Mouse (Mus musculus) layer of hippocampus, adult 2 months (tissue): ENCODE measurements around the gene Ppm1h. TPM values are rescaled to one million over a fixed set of nuclear protein-coding genes. Genes with fewer than 3 reads are reported as not detected.

ENCODE experiments used
- DNase-seq, 2 experiments: peaks; one replicate each; pipeline ENCODE4 v3.0.0; 2022; ENCODE audit warnings: low spot score in 2 of 2
- H3K27ac ChIP-seq: fragments of 200-600 bp; 2 replicates; pipeline ENCODE4 v1.8.1; 2022
- H3K4me3 ChIP-seq: fragments of 200-600 bp; 2 replicates; pipeline ENCODE4 v1.8.1; 2022; ENCODE audit warnings: mild to moderate bottlenecking
- CTCF ChIP-seq: fragments of 200-600 bp; conservative IDR thresholded peaks from 2 replicates; pipeline ENCODE4 v1.8.1; 2022; ENCODE audit warnings: antibody characterized with exemption, mild to moderate bottlenecking, moderate library complexity
- total RNA-seq, 2 experiments: library from RNA; stranded (reverse); gene quantifications; 2 replicates each; pipeline ENCODE4 v1.2.3; 2021

Gene Ppm1h
- total RNA-seq, 2 experiments from 2014 or later: 74.8 to 75.3 TPM

- no peak overlapping the region for H3K4me3 ChIP-seq
- H3K27ac ChIP-seq: no peak overlapping the region
- DNase-seq: no peak
- no peak for TF ChIP-seq CTCF
Observed at GRCm38 (mm10) chr10:122683819-122684330, 5.3 kb downstream of the Ppm1h start.

- TF ChIP-seq CTCF: no peak
- DNase-seq: no peak
- Histone ChIP-seq H3K27ac (no peak overlapping the region), H3K4me3 (no peak overlapping the region)
Observed at GRCm38 (mm10) chr10:122685297-122685696, 6.7 kb downstream of the Ppm1h start.

GRCm38 (mm10) chr10:122685836-122686531, 7.4 kb downstream of the Ppm1h start:
- no peak overlapping the region for H3K4me3 ChIP-seq

GRCm38 (mm10) chr10:122690698-122691097, 12.1 kb downstream of the Ppm1h start:
- no peak for TF ChIP-seq CTCF
- DNase-seq: no peak

More at GRCm38 (mm10) chr10:122685836-122686531, 7.4 kb downstream of the Ppm1h start:
- no peak for DNase-seq
- no peak for TF ChIP-seq CTCF
- peak overlapping the region; percentile 29; the same call in 1 of the 2 replicates for H3K27ac ChIP-seq

GRCm38 (mm10) chr10:122693158-122693777, 14.7 kb downstream of the Ppm1h start:
- peak in 1 of 2 experiments; percentile 50 for DNase-seq
- peak overlapping the region; percentile 43 for H3K4me3 ChIP-seq
- TF ChIP-seq CTCF: no peak
- H3K27ac ChIP-seq: peak overlapping the region; percentile 86

More at GRCm38 (mm10) chr10:122690698-122691097, 12.1 kb downstream of the Ppm1h start:
- no peak overlapping the region for H3K27ac ChIP-seq
- no peak overlapping the region for H3K4me3 ChIP-seq

DNA sequence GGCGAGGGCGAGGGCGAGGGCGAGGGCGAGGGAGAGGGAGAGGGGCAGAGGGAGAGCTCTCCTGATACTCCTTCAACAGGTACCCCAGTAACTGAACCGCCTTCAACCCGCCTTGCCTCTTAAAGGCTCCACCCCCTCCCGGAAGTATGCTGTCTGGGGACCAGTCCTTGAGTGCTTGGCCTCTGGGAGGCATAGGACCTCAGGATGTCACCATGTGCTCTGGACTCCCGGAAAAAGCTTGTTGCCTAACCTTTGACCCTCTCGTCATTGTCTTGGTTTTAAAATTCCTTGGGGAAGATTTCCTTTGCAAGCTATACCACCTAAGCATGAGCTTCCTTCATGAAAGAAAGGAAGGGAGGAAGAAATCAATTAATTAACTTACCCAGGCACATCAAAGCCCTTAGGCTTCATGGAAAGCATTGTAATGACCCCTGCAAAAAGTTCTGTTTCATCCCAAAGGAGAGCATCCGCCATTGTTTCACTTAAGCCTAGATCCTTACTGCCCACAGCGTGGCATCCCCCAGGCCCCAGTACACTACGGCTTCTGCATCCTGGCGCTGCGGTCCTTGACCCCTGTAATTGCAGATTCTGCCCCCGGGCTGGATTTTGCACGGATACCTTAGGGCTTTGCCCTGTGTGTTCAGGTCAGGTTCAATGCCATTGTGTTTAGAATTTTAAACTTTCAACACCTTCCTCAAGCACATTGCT, 15.5 kb downstream of the Ppm1h start:
- no peak for TF ChIP-seq CTCF
- DNase-seq: no peak
- no peak overlapping the region for H3K27ac ChIP-seq
- no peak overlapping the region for H3K4me3 ChIP-seq

GRCm38 (mm10) chr10:122696335-122696734, 17.8 kb downstream of the Ppm1h start:
- Histone ChIP-seq H3K4me3 (no peak overlapping the region), H3K27ac (no peak overlapping the region)
- no peak for TF ChIP-seq CTCF
- DNase-seq: no peak

DNA sequence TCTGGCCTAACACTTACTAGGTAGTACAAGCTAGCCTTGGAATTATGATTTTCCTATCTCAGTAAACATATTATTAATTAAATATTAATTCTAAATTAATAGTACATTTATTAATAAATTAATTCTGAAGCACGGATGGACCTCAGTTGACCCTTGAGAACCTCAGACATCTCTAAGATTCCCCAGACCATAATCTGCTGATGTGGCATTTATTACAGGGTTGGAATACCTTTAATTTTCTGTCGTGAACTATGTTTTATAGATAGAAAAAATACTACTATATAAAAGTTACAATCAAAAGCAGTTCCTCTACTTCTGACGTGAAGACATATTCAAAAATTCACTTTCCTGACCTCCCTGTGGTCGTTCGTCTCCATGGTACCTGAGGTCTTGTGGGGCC, 19.8 kb downstream of the Ppm1h start:
- Histone ChIP-seq H3K27ac (no peak overlapping the region), H3K4me3 (no peak overlapping the region)
- TF ChIP-seq CTCF: no peak
- DNase-seq: no peak

DNA sequence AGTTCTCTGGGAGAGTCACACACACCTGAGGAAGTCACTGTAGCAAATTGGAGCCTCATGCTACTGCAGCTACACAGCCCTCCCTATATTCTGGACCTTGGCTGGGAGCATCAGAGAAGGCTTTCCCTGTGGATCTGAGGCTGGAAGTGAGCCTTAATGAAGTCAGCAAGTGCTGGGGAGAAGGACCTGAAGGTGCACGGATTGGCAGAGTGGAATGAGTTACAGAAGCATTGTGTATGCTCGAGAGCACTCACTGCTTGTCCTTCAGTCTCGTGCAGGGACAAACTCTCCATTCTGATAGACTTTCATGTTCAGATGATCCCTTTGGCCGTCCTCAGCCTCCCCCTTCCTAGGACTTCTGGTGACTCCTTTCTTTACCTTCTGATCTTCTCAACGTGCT, 26.3 kb downstream of the Ppm1h start:
- no peak overlapping the region for H3K4me3 ChIP-seq
- no peak for DNase-seq
- no peak for TF ChIP-seq CTCF
- H3K27ac ChIP-seq: no peak overlapping the region

DNA sequence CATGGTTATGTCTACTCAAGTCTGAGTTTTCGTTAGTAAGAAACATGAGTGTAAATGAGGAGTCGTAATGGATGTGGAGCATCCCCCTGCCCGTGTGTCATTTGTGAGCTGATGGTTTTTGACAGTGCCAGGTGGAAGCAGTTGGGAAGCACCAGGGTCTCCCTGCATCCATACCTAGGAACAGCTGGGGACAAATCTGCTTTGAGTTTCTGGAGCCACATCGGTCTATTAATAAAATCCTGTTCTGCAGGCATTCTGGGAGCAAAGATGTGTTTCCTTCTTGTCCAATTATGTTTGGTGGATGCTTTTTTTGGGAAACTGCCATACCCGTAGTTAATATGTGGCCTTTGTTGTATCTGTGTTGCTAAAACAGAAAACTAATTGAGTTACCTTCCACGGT, 26.9 kb downstream of the Ppm1h start:
- no peak for TF ChIP-seq CTCF
- no peak for DNase-seq
- Histone ChIP-seq H3K27ac (no peak overlapping the region), H3K4me3 (no peak overlapping the region)

GRCm38 (mm10) chr10:122711381-122711811, 32.8 kb downstream of the Ppm1h start:
- Histone ChIP-seq H3K27ac (peak overlapping the region; percentile 64), H3K4me3 (no peak overlapping the region; the same call in 1 of the 2 replicates)
- TF ChIP-seq CTCF: no peak
- DNase-seq: no peak

DNA sequence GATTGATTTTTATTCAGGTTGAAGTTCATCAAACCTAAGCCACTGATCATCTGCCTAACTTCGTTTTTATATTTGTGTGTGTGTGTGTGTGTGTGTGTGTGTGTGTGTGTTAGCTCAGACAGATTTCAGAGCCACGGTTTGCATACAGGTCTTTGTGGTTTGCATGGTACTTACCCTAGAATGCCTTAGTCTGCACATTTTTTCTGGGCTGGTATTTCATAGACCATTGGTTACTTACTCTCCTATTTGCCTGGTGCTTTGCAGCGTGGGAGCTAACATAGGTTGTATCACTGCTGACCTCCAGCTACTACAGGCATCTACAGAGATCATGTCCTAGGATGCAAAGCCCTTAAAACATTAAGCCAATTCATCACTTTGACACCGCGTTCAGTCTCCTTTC, 33.7 kb downstream of the Ppm1h start:
- TF ChIP-seq CTCF: no peak
- Histone ChIP-seq H3K4me3 (no peak overlapping the region), H3K27ac (0 out of 2 replicates have a peak overlapping the region, but pooled peaks have one; percentile 28)
- no peak for DNase-seq

- peak; percentile 49 to 70 for DNase-seq
- Histone ChIP-seq H3K4me3 (0 out of 2 replicates have a peak overlapping the region, but pooled peaks have one; percentile 20), H3K27ac (peak overlapping the region; percentile 92)
- no peak for TF ChIP-seq CTCF
Observed at GRCm38 (mm10) chr10:122715856-122716255, 37.3 kb downstream of the Ppm1h start.
